Mouse (Mus musculus): ENCODE data around the gene Rev3l.

The Rev3l gene

GRCm38 (mm10) chr10:39731736-39732265, at the start of gene Rev3l:
Gene Rev3l (plus strand): TSS chr10:39732118.
- DNase-seq (ENCODE audit: low read depth, low spot score) = peak; percentile 93

- DNase-seq (ENCODE audit: low read depth, low spot score) = no peak
These were observed 49.4 kb upstream of the Rev3l start for GRCm38 (mm10) chr10:39682556-39682955.

GRCm38 (mm10) chr10:39683481-39683880, 48.4 kb upstream of the Rev3l start:
- DNase-seq (ENCODE audit: low read depth, low spot score) = no peak

GRCm38 (mm10) chr10:39686811-39687210, 45.1 kb upstream of the Rev3l start:
- DNase-seq (ENCODE audit: low read depth, low spot score) = no peak

GRCm38 (mm10) chr10:39687851-39688250, 44.1 kb upstream of the Rev3l start:
- DNase-seq (ENCODE audit: low read depth, low spot score) = no peak

GRCm38 (mm10) chr10:39691351-39692064, 40.4 kb upstream of the Rev3l start:
- peak; percentile 16 for DNase-seq (ENCODE audit: low read depth, low spot score)

GRCm38 (mm10) chr10:39692152-39692551, 39.8 kb upstream of the Rev3l start:
- DNase-seq (ENCODE audit: low read depth, low spot score) = no peak

- DNase-seq (ENCODE audit: low read depth, low spot score) = no peak
These were observed 24.0 kb upstream of the Rev3l start for GRCm38 (mm10) chr10:39707717-39708510.

- DNase-seq (ENCODE audit: low read depth, low spot score) = peak; percentile 80
These were observed 15.0 kb upstream of the Rev3l start for GRCm38 (mm10) chr10:39716936-39717335.

- peak; percentile 88 for DNase-seq (ENCODE audit: low read depth, low spot score)
These were observed 762 bp upstream of the Rev3l start for GRCm38 (mm10) chr10:39730976-39731735.

- peak; percentile 69 for DNase-seq (ENCODE audit: low read depth, low spot score)
These were observed 565 bp downstream of the Rev3l start for GRCm38 (mm10) chr10:39732266-39733100.

- peak; percentile 77 for DNase-seq (ENCODE audit: low read depth, low spot score)
These were observed 1.1 kb downstream of the Rev3l start for GRCm38 (mm10) chr10:39733101-39733399.

GRCm38 (mm10) chr10:39733421-39733930, 1.6 kb downstream of the Rev3l start:
- no peak for DNase-seq (ENCODE audit: low read depth, low spot score)

- DNase-seq (ENCODE audit: low read depth, low spot score) = peak; percentile 96
These were observed 4.3 kb downstream of the Rev3l start for GRCm38 (mm10) chr10:39736187-39736586.

GRCm38 (mm10) chr10:39742057-39742456, 10.1 kb downstream of the Rev3l start:
- no peak for DNase-seq (ENCODE audit: low read depth, low spot score)

- no peak for DNase-seq (ENCODE audit: low read depth, low spot score)
These were observed 32.8 kb downstream of the Rev3l start for GRCm38 (mm10) chr10:39764752-39765151.

GRCm38 (mm10) chr10:39766702-39767101, 34.8 kb downstream of the Rev3l start:
- DNase-seq (ENCODE audit: low read depth, low spot score) = no peak

- DNase-seq (ENCODE audit: low read depth, low spot score) = no peak
These were observed 40.3 kb downstream of the Rev3l start for GRCm38 (mm10) chr10:39772259-39772658.

GRCm38 (mm10) chr10:39773940-39774726, 42.2 kb downstream of the Rev3l start:
- no peak for DNase-seq (ENCODE audit: low read depth, low spot score)

- DNase-seq (ENCODE audit: low read depth, low spot score) = no peak
These were observed 45.0 kb downstream of the Rev3l start for GRCm38 (mm10) chr10:39776927-39777326.

Measured in ES-CJ7 (cell line).